Mouse (Mus musculus) left cerebral cortex, postnatal 36 days (tissue): ENCODE measurements around the gene Tiam1. TPM values are rescaled to one million over a fixed set of nuclear protein-coding genes. Genes with fewer than 3 reads are reported as not detected.
A peak's percentile ranks its signal among the peaks of the same experiment; 100 is the strongest.

Experiments
- DNase-seq, 2 experiments: peaks; one replicate each; pipeline ENCODE4 v3.0.0; 2021 to 2022; ENCODE audit warnings: low spot score in 2 of 2, mixed read lengths in 1 of 2
- intact Hi-C: fragments of 180-260 bp; cut with DNase I; formaldehyde crosslinking; loops from one replicate; pipeline ENCODE4 v1.15.1; 2025
- total RNA-seq, 2 experiments: library from RNA; stranded (reverse); gene quantifications; 2 replicates each; pipeline ENCODE4 v1.2.3; 2021

Gene Tiam1
- total RNA-seq, 2 experiments from 2014 or later, result 96.9 to 124 TPM

- intact Hi-C loops, result no loop called here
- no peak for DNase-seq
Measured at GRCm38 (mm10) chr16:89975441-89975840, 168.1 kb downstream of the Tiam1 start.

- DNase-seq, result no peak
- intact Hi-C loops, result no loop called here
Measured at GRCm38 (mm10) chr16:89973814-89974712, 169.5 kb downstream of the Tiam1 start.

GRCm38 (mm10) chr16:89972854-89973487 lies 170.6 kb downstream of the Tiam1 start:
- intact Hi-C loops, result no loop called here
- DNase-seq, result peak; percentile 45 to 63

GRCm38 (mm10) chr16:89972018-89972417 lies 171.6 kb downstream of the Tiam1 start:
- no peak for DNase-seq
- intact Hi-C loops, result no loop called here

- intact Hi-C loops, result no loop called here
- DNase-seq, result peak; percentile 64 to 72
Measured at GRCm38 (mm10) chr16:89968058-89968457, 175.5 kb downstream of the Tiam1 start.

GRCm38 (mm10) chr16:89962876-89963275 lies 180.7 kb downstream of the Tiam1 start:
- DNase-seq, result no peak
- intact Hi-C loops, result no loop called here

GRCm38 (mm10) chr16:89960904-89961303 lies 182.7 kb downstream of the Tiam1 start:
- DNase-seq, result peak; percentile 31 to 33
- intact Hi-C loops, result no loop called here

GRCm38 (mm10) chr16:89960186-89960878 lies 183.2 kb downstream of the Tiam1 start:
- intact Hi-C loops, result no loop called here
- peak; percentile 77 for DNase-seq

GRCm38 (mm10) chr16:89958982-89959381 lies 184.6 kb downstream of the Tiam1 start:
- no peak for DNase-seq
- intact Hi-C loops, result no loop called here

- intact Hi-C loops, result no loop called here
- no peak for DNase-seq
Measured at GRCm38 (mm10) chr16:89958030-89958429, 185.5 kb downstream of the Tiam1 start.

- intact Hi-C loops, result no loop called here
- no peak for DNase-seq
Measured at GRCm38 (mm10) chr16:89954525-89954924, 189.0 kb downstream of the Tiam1 start.

- intact Hi-C loops, result no loop called here
- no peak for DNase-seq
Measured at GRCm38 (mm10) chr16:89954114-89954513, 189.5 kb downstream of the Tiam1 start.

- intact Hi-C loops, result no loop called here
Measured at GRCm38 (mm10) chr16:89952821-89953220, 190.7 kb downstream of the Tiam1 start.

GRCm38 (mm10) chr16:89950754-89951153 lies 192.8 kb downstream of the Tiam1 start:
- intact Hi-C loops, result no loop called here
- peak in 1 of 2 experiments; percentile 32 for DNase-seq

More at GRCm38 (mm10) chr16:89952821-89953220, 190.7 kb downstream of the Tiam1 start:
- DNase-seq, result no peak

- intact Hi-C loops, result no loop called here
Measured at GRCm38 (mm10) chr16:89950251-89950650, 193.3 kb downstream of the Tiam1 start.

GRCm38 (mm10) chr16:89948040-89948439 lies 195.5 kb downstream of the Tiam1 start:
- intact Hi-C loops, result no loop called here
- DNase-seq, result no peak

More at GRCm38 (mm10) chr16:89950251-89950650, 193.3 kb downstream of the Tiam1 start:
- no peak for DNase-seq

- intact Hi-C loops, result no loop called here
- no peak for DNase-seq
Measured at GRCm38 (mm10) chr16:89946816-89947215, 196.8 kb downstream of the Tiam1 start.

GRCm38 (mm10) chr16:89944604-89945283 lies 198.8 kb downstream of the Tiam1 start:
- intact Hi-C loops, result no loop called here

GRCm38 (mm10) chr16:89944050-89944449 lies 199.5 kb downstream of the Tiam1 start:
- no peak for DNase-seq
- intact Hi-C loops, result no loop called here

More at GRCm38 (mm10) chr16:89944604-89945283, 198.8 kb downstream of the Tiam1 start:
- no peak for DNase-seq
